Mouse (Mus musculus): ENCODE results near the gene Wdfy1.

DNA sequence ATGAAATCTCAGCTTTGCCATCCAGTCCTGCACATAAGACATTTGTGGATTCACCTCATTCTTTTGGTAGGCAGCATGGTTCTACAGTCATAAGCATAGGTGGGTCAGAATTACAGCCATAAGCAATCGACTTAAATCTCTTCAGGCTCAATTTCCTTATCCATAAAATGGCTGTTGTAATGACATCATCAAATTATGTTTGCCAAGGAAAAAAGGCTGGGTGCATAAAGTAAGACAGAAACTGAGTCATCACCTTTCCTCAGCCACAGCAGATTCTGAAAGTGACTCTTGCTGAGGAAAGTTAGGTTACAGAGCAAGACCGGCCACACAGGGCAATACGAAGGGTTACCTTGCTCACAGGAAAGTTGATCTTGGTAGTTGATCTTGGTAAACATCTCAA lies 39.5 kb downstream of the Wdfy1 start:
- no peak for TF ChIP-seq POLR2AphosphoS5 (IDR thresholded peaks at IDR 0.05; ENCODE audit: insufficient replicate concordance, low read depth, low read length)
- no peak for TF ChIP-seq CTCF (IDR thresholded peaks at IDR 0.05; ENCODE audit: low read depth, low read length)
- no peak for TF ChIP-seq GATA1 (IDR thresholded peaks at IDR 0.05; ENCODE audit: borderline replicate concordance, low read length)
- no peak for TF ChIP-seq TAL1 (conservative IDR thresholded peaks at IDR 0.05; ENCODE audit: low read depth, low read length)
